Mouse (Mus musculus) mature B cell (primary cell): ENCODE results near the gene Atxn7.
"Not testable (repeated sequence)": the region's sequence is repeated elsewhere in the genome, so short reads cannot be mapped to it uniquely, and the experiment has no call there.

ENCODE experiments used
- in situ Hi-C: fragments of 300-500 bp; cut with MboI; formaldehyde crosslinking; loops from 2 replicates; pipeline ENCODE4 v1.14.3; 2019

Atxn7 gene

DNA sequence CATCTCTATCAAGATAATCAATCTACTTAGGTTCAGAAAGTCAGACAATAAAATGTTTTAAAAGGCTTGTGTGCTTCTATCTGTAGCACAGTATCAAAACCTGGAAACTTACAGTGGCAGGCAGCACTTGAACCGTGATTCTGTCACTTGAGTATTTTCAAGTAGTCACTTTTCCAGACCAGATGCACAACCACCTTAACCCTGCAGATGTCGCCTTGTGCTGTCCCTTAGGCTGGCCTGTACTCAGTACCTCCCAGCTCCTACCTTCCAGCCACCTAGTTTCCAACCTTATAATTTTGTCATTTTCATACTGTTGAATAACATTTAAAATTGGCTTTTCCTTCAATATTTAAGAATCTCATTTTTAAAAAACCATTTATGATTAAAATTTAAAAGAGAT is 20.9 kb downstream of the Atxn7 start:
- in situ Hi-C loops, result no loop called here

- in situ Hi-C loops, result no loop called here
These were observed 27.2 kb downstream of the Atxn7 start for GRCm38 (mm10) chr14:13988397-13988796.

DNA sequence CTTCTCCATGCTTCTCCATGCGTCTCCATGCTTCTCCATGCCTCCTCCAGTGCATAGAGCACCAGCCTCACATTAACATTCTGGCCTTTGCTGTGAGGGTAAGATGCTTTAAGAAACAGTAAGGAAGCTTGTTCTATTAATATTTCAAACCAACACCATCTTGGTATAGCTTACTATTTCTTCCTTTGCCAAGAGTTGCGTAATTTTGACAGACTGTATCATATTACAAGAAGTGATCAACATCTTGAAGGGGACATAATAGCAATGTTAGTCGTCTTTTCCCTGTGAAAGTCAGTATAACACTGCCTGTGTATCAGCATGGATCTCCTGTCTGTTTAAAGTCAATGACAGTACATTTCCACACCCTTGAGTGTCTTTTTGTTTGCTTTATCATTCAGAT is 29.5 kb downstream of the Atxn7 start:
- in situ Hi-C loops, result no loop called here

GRCm38 (mm10) chr14:13995206-13996097 is 34.2 kb downstream of the Atxn7 start:
- in situ Hi-C loops, result no loop called here

GRCm38 (mm10) chr14:14002771-14003170 is 41.5 kb downstream of the Atxn7 start:
- in situ Hi-C loops, result no loop called here

GRCm38 (mm10) chr14:14009712-14010111 is 48.5 kb downstream of the Atxn7 start:
- in situ Hi-C loops, result no loop called here

DNA sequence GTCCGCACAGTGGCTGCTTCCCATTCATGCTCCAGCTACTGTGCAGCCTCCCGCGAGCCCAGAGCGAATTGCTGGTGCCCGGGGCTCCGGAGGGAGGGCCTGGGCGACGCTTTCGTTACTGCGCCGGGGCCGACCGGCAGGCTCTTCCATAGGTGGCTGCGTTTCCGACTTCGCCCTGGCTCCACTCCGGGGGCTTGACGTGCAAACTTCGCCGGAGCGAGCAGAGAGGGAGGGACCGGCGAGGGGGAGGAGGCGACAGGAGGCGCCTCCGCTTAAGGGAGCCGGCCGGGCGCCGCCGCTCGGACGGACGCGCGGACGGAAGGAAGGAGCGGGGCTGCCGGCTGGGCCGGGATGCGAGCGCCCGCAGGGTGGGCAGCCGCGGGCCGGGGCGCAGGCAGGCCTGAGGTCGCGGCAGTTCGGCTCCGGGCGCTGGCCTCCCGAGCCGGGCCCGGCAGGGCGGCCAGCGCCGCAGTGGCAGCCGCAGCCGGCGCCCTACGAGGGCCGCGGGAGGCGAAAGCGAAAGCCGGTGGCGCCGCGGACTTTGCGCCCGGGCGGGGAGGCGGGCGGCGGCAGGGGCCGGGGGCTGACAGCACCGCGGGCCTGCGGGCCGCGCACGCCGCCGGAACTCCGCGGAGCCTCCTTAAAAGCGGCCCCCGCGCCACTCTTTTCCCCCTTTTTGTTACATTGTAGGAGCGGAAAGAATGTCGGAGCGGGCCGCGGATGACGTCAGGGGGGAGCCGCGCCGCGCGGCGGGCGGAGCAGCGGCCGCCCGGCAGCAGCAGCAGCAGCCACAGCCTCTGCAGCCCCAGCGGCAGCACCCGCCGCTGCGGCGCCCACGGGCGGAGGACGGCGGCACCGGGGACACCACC is 51.4 kb downstream of the Atxn7 start:
- in situ Hi-C loops, result no loop called here

DNA sequence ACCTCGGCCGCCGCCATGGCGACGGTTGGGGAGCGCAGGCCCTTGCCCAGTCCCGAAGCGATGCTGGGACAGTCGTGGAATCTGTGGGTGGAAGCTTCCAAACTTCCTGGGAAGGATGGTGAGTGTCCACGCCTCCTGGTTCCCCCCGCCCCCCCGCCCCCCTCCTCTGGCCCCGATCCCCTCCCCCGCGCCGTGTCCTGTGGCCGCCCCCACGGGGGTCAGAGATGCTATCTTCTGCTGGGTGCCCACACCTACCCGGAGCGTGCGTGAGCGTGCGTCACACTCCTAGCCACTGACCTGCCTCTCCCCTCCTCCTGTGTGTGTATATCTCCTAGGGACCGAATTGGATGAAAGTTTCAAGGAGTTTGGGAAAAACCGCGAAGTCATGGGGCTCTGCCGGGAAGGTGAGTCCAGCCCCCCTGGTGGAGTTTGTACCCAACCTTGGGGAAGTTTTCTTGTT is 52.0 kb downstream of the Atxn7 start:
- in situ Hi-C loops, result no loop called here

DNA sequence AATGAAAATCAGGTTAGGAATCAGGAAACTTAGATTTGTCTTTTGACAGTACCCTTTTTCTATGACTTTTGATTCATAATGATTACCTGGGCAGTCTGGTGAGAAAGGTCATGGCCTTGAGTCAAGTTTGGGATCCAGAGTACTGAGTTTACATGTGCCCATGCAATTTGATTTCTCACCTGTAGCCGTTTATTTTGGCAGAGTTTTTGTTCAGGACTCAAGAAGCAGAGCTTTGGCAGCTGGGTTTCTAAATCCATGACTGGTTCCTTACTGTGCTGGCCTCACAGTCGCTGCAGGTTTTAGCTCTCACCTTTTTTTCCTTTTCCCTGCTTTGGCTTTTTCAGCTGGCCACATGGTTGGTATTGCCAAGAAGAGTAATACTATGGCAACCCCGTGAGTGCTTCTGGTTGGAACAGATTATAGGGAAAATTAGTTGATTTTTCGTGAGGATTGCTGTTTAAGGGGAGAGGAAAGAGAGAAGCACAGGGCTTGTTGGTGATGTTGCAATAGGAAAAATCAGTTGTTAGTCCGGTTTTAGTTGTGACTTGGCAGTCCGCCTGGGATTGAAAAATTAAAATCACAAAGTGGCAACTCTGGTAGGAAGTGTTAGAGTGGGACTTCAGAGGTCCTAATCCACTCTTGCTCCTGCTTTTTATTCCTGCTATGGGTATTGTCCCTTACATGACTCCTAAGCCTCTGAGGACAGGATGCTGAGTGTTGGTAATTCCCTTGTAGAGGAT is 53.6 kb downstream of the Atxn7 start:
- in situ Hi-C loops, result no loop called here

GRCm38 (mm10) chr14:14019155-14019894 is 58.1 kb downstream of the Atxn7 start:
- in situ Hi-C loops, result no loop called here

DNA sequence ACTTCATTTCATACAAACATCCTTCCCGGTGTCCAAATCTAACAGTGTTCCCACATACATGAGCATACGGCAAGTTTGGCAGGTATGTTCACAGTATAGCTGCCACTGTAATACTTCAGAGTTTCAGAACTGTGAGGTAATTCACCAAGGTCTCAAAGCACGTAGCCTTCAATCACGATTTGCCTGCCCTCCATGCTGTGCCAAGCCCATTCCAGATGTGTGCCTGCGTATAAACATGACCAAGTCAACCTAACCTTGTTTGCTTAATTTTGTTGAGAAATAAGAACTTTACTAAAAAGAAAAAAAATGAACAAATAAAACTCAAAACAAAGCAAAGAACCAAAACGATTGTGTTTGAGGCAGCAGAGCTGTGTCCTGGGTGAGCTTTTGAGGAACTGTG is 60.0 kb downstream of the Atxn7 start:
- in situ Hi-C loops, result no loop called here

- in situ Hi-C loops, result no loop called here
These were observed 64.6 kb downstream of the Atxn7 start for GRCm38 (mm10) chr14:14025870-14026269.

DNA sequence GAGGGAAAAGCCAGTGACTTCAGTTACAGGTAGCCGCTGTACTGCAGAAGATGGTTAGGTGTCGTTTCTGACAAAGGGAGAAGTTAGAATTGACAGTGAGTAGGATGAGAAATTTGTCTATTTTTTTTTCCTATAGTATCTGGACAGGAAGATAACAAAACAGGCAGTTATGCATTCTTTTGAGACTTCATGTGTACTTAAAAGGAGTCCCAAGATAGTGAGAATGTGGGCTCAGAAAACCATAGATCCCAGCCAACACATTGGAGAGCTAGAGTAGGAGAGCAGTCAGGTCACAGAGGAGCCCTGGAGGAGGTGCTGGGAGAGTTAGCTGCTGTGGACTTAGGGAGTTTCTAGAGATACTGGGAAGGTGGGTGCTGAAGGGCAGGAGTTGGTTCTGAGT is 69.4 kb downstream of the Atxn7 start:
- in situ Hi-C loops, result no loop called here

GRCm38 (mm10) chr14:14032842-14033241 is 71.6 kb downstream of the Atxn7 start:
- in situ Hi-C loops, result no loop called here

GRCm38 (mm10) chr14:14036352-14036751 is 75.1 kb downstream of the Atxn7 start:
- in situ Hi-C loops, result no loop called here

DNA sequence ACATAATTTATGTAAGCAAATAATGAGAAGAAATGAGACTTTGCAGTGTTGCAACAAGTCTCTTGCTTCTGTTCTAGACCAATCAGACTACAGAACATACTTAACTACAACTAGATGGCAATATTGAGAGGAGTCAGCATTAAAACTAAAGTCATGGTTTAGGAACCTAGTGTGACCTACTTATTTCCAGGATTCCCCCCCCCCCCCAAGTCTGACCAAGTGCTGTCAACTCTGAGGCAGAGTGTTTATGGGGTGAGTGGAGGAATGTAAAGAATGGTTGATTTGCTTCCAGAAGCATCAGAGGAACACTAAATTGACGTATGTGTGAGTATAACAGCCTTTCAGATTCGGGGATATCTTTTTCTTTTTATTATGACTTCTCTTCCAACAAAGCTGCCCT is 77.0 kb downstream of the Atxn7 start:
- in situ Hi-C loops, result no loop called here

DNA sequence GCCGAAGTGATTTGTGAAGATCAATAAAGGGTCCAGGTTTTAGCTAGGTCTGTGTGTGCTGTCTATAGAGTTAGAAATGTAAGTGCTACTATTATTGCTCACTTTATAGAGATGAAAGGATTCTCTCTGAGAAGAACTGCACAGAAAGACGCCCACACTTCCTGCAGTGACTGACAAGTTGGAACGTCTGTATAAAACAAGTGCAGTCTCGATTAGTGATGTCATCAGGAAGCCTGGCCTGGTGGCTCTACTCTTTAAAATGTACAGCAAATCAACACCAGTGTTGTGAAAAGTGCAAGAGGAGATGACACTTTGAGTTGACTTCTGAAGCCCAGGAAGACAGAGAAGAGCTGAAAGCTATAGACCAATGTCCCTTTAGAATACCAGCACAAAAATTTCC is 81.1 kb downstream of the Atxn7 start:
- in situ Hi-C loops, result no loop called here

GRCm38 (mm10) chr14:14054386-14054785 is 93.1 kb downstream of the Atxn7 start:
- in situ Hi-C loops, result no loop called here

- in situ Hi-C loops, result not testable (repeated sequence)
These were observed 98.4 kb downstream of the Atxn7 start for GRCm38 (mm10) chr14:14059606-14060005.

GRCm38 (mm10) chr14:14062531-14063245 is 101.4 kb downstream of the Atxn7 start:
- in situ Hi-C loops, result no loop called here

- in situ Hi-C loops, result no loop called here
These were observed 102.1 kb downstream of the Atxn7 start for GRCm38 (mm10) chr14:14063382-14063781.
